Mouse (Mus musculus) layer of hippocampus, postnatal 36 days (tissue): ENCODE measurements around the gene Dnase2a. TPM values are rescaled to one million over a fixed set of nuclear protein-coding genes. Genes with fewer than 3 reads are reported as not detected.
A peak's percentile ranks its signal among the peaks of the same experiment; 100 is the strongest.

Experiments
- DNase-seq, 2 experiments: peaks; one replicate each; pipeline ENCODE4 v3.0.0; 2022
- total RNA-seq, 2 experiments: library from RNA; stranded (reverse); gene quantifications; 2 replicates each; pipeline ENCODE4 v1.2.3; 2021

Gene Dnase2a
- total RNA-seq, 2 experiments from 2014 or later: 3.2 to 3.9 TPM

DNA sequence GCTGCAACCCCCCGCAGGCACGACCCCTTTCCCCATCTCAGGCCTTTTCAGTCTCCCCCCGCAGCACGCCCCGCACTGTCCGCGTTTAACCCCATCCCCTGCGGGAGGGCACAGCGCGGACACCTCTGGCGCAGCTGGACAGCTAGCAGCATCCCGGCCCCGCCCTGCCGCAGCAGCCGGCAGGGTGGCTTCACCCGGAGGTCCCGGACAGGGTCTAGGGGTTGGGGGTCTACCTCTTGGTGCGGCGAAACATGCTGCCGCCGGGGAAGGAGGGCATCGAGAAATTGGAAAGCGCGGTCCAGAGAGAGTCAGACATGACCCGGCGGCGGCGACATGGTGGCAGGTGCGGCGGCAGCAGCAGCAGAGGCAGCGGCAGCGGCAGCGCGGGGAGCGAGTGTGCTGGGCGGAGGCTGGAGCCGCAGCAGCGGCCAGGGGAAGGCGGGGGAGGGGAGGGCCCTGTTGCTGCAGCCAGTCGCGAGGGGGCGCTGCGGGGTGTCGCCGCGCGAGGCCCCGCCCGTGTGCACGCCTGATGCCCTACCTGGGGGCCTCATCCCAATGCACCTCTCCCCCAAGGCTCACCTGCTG is 28.7 kb downstream of the Dnase2a start, which contains the start of gene Mast1:
Gene Mast1, minus strand, starts transcription at position 398 of the 585 bp plus-strand sequence.
- DNase-seq: peak; percentile 68 to 72

DNA sequence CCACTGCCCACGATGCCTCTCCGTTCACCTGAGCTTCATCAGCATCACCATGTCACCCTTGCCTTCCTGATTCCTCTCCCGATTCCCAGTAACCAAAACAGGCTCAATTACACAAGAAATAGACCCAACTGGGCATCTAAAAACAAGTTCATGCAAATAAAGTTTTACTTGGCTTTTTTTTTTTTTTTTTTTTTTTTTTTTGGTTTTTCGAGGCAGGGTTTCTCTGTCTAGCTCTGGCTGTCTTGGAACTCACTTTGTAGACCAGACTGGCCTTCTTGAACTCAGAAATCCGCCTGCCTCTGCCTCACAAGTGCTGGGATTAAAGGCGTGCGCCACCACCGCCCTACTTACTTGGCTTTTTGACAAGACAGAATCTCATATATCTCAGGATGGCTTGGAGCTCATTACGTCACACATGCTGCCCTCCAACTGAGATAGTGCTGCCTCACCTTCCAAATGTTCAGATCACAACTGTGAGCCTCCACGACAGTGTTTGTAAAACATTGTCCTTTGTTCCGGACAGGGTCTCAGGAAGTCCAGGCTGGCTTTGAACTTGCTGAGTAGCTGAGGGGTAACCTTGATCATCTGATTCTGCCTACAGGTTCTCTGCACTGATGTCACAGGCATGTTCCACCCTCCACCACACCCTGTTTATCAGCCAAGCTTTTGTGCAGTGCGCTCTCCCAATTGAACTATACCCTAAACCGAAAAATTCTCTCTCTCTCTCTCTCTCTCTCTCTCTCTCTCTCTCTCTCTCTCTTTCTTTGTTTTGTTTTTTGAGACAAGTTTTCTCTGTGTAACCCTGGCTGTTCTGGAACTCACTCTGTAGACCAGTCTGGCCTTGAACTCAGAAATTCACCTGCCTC is 29.5 kb downstream of the Dnase2a start:
- no peak for DNase-seq

DNA sequence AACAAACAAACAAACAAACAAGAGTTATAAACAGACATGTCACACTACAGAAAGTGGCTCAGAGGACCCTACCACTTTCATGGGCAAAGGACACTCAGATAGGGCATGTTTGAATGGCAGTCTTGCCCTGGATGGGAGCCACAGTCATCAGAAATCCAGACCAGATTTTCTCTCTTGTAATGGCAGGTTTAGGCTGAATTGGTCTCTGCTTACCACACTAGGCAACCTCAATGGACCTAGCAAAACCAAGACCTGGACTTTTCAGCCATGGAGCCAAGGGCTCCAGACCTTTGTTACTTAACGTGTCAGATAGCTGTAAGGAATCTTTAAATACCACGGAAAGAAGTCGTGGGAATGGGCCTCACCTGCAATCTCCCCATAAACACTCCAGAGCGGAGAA is 35.3 kb downstream of the Dnase2a start:
- no peak for DNase-seq

DNA sequence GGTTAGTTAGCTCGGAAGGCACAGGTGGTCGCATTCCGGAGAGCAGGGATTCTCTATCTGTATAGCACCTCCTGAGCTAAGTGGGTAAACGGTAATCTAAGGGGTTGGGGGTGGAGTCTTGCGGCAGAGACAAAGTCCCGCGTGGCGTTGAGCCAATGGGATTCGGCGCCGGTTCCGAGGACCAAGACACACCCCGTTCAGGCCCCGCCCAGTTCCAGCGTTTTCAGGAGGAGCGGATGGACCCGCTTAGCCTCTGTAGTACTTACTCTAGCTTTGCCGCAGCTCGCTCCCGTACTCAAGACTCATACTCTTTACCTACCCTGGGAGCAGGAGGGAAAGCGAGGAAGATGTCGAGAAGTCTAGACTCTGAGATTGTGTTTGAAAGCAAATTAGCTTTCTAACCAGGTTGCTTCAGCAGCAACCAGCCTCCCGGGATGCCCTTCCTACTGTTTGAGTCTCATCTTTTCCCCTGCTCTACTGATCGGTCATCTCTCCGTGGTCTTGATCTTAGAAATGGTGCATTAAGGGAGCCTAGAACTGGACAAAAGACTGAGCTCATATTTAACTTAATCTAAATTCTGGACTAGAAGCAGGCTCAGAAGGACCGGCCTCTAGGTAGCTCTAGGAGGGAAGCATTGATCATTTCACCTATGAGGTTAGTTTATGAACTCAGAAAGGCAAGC is 36.3 kb downstream of the Dnase2a start:
- peak; percentile 46 to 48 for DNase-seq

DNA sequence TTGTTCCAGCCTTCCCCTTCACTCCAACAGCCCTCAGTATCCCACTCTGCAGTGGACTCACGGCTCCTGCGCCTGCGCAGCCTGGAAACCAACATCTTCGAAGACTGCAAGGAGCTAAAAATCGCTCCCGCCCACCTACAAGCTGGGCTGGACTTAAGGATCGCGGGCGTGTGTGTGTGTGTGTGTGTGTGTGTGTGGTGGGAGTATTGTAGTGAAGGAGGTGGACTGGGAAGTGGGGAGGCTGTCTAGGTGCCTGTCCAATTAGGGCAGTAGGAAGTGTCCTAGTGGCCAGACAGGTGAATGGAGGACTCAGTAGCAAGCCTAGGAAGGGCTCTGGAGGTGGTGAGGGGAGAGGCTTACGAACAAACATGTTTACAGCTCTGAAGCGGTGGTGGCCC is 36.9 kb downstream of the Dnase2a start:
- peak; percentile 38 to 54 for DNase-seq

DNA sequence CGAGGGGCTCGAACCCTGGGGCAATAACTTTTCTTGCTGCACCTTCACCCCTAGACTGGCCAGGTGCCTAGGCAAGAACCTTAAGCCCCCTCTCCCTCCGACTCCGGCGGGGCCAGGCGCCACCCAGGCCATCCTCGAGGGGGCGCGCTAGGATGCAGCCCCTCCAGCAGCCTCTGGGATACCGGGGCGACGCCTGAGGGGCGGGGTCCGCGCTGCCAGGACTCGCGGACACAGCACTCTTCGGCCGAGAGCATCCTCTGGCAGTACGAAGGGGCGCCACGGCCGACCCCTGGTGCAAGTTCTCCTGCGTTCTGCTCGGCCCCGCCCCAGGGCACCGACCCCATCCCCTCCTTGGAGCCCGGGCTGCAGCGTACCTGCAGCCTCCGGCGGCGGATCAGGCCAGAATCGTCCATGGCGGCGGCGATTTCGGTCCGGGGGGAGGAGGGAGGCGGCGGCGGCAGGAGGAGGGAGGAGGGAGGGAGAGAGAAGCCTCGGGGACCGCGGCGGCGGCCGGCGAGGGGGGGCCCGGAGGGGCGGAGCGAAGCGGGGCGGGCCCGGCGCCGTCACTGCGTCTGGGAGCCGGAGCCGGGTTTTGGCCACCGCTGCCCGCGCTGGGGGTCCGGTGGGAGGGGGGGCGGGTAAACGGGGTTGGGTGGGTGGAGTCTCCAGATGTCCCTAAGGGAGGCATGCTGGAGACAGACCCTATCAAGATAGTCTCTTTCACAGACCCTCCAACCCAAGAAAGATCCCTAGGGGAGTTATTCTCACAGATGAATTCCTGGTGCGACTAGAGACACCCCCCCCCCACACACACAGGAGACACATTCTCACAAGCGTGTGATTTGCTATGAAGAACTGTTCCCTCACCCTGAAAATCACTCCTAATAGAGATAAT is 37.5 kb downstream of the Dnase2a start:
- DNase-seq: peak in 1 of 2 experiments; percentile 21

DNA sequence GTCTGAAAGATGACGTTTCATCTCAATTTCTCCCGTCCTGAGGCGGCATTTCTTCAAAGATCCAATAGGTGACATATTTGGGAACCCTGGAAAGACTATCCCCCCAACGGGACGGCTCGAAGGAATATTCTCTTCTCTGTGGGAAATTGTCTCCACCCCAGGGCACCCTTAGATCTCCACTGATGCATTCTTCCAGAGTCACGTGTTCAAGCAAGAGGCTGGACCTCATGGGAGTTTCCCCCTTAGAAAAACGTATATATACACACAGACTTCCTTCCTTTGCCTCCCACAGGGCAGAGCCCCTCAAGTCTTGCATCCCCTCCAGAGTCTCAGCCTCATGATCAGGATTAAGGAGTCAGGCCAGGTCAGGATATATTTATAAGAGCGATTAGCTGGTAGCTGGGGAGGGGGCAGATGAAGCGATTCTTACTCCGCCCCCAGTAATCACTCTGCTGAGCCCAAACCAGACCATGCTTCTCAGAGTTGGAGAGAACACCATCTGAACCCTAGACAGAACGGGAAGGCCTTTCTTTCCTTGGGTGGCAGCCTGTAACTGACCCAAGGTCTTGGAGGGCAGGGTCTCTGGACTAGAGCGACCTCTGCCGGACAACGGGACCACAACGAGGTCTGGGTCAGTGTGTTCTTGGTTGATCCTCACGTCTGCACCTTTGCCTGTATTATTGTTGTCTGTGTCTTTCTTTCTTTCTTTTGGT is 38.3 kb downstream of the Dnase2a start, which contains the start of gene Rtbdn:
Gene Rtbdn, plus strand, starts transcription at position 464 of the 713 bp plus-strand sequence.
- DNase-seq: no peak

DNA sequence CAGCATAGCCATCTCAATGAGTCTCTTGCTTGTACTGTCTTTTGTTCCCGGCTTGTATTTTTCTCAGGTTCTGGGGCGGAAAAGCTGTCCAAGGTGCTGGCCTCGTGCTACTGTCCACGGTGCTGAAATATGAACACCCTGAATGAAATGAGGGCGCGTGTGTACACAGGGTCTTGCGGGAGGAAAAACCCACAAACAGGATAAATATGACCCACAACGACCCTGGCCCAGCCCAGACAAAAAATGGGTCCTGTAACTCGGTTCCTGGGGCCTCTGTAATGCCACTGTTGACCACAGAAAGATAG is 38.8 kb downstream of the Dnase2a start:
- no peak for DNase-seq

DNA sequence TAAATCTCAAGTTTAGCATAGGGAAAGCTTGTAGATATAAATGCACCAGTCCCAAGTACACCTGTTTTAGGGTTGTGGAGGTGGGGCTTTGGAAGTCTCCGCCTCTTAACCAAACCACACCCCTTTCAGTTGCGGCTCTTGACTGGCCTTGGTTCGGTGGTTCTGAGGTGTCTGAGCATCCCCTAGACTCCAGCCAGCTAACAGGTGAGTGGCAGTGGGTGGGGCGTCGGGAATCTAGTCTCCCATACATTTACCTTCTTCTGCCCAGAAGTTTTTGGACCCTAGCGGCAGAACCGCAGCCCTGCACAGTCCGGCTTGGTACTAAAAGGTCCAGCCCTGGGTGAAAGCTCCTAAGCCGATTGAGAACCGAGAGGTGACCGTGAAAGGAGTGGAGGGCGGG is 41.4 kb downstream of the Dnase2a start:
- no peak for DNase-seq

DNA sequence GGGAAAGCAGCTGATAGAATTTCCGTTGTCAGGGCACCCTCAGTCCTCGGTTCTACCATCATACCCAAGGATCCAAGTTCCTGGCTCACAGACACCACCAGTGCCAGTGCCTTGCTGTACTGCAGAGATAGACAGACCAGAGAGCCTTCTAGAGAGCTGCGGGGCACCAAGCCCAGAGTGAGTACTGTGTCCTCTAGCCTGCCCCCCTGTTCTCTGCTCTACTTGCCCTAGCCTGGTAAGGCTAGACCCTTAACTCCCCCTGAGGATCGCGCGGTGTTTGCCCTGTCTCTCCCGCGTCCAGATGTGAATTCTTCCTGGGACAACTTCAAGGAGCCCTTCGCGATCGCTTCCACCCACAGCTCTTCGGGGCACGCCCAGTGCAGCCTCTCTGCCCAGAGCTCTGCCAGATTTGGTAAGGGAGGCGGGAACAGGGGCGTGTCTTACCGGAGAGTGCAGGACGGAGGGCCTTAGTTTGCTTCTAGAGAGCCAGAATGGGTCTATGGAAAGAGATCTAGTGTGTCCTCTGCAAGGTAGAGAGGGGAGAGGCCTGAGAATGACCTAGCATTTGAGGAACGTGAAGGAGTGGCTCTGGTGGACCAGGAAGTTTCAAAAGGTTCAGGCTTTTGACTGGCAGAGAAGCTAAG is 44.4 kb downstream of the Dnase2a start:
- DNase-seq: no peak

DNA sequence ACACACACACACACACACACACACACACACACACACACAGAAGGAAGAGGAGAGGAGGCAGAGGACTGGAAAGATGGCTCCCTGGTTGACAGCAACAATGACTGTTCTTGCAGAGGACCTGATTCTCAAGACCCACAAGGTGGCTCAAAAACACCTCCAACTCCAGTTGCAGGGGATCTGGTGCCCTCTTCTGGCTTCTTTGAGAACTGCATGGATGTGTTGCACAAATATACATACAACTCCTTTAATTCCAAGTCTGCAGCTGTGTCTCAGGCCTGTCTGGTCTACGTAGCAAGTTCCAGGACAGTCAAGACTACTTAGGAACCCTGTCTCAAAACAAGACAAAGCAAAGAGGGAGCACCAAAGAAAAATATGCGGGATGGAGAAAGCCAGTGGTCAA is 48.4 kb downstream of the Dnase2a start:
- peak in 1 of 2 experiments; percentile 31 for DNase-seq

DNA sequence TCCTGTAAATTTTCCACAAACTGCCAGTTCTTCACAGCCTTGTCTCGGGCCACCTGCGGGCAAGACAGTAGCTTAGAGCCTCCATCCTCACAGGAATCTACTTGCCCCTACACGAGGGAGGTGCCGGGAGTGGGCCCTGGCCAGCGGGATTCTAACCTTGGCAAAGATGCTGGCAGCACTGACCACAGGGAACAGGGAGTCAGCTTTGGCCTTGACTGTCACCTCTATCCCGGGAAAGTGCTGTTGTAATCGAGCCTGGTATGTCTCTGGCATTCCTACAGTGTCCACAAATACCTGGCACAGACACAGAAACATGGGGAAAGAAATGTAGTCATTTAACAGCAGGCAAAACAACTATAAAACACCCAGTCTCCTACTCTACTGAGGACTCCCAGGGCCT is 51.5 kb downstream of the Dnase2a start:
- DNase-seq: no peak

DNA sequence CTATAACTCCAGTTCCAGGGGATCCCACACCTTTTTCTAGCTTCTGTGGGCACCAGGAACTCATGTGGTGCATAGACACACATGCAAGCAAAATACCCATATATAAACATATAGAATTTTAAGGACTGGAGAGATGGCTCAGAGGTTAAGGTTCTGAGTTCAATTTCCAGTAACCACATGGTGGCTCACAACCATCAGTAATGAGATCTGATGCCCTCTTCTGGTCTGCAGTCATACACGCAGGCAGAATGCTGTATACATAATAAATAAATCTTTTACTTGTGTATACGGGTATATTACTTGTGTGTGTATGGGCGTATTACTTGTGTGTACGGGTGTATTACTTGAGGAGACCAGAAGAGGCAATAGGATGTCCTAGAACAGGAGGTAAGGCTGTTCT is 55.6 kb downstream of the Dnase2a start:
- DNase-seq: no peak

DNA sequence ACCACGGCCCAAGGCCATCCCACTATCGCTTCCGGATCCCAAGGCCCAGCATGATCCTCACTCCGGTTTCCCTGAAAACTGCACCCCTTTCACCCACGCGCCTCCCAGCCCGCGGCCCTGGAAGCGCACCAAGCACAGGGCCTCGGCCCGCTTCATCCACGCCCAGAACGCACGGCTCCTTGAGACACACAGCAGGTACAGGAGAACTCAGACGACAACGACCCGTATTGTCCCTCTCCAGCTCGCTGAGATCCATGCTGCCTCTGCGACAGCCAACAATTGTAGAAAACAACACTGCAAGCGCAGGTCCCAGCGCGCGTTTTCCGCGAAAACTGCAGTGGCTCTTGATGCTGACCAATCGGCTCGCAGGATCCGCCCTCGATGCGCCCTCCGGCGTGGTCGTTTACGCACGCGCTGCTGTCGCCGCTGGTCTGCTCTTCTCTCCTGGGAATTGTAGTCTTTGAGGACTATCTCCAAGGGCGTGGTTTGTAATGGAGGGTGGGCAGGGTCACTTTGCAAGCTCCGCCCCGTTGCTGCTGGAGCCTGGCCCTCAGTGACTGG is 57.5 kb downstream of the Dnase2a start:
- DNase-seq: peak; percentile 89 to 94

DNA sequence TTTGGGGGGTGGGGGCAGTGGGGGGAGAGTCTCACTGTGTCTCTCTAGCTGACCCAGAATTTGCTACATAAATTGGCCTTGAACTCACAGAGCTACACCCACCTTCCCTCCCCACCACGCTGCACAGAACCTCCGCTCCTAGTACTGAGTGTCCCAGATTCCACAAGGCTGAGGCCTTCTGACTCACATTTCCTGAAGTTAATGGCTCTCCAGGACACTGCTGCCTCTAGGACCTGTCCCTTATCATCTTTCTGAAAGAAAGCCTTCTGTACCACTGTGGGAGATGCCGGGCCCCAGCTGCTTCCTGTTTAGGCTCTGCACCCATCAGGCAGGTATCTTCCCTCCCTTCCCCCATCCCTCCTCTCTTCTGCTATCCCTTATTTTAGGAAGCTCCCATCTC is 58.2 kb downstream of the Dnase2a start:
- DNase-seq: no peak

DNA sequence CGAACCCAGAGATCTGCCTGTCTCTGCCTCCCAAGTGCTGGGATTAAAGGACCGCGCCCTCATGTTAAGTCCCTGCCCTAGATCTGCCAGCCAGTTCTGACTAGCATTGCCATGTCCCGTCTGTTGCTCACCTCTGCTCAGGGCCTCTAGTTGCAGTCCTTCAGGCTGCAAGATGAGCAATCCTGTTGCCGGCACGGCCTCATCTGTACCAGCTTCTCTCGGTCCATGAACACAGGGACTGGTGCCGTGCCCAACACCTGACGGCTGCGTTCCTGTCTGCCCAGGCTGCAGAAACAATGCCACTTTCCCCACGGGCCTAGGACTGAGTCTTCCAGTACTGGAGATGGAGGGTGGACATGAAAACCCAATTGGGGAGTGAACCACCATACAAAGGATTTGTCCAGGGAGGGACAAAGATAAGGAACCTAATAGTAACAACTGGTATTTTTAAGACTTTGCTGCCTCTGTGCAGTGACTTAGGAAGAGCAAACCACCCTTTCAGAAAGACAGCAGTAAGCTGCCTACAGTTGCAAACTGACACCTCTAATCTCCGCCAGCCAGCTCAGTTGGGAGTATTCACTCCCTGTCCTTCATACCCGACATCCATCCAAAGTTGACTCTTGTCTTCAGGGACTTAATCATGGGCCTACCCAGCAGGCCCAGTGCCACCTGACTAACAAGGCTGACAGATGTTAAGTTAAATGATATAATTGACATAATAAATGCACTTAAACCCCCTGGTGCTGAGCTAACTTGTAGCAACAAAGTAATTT is 59.4 kb downstream of the Dnase2a start:
- no peak for DNase-seq

DNA sequence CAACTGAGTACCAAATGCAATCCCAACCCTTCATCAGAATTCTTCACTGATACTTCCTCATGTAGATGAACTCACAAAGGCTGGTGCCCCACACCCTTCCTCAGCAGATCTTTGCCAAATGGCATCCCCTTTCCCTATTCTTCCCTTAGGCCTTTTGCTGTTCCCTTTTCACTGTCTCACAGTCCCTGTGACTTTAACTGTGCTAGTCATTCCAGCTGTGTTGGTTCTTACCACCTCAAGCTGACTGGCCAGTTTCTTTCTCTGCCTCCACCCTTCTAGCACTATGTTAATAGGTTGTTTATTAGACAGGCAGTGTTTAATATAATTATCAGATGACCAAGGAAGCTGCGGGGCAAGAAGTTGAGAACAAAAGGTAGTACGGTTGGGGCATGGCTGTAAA is 60.3 kb downstream of the Dnase2a start:
- no peak for DNase-seq

DNA sequence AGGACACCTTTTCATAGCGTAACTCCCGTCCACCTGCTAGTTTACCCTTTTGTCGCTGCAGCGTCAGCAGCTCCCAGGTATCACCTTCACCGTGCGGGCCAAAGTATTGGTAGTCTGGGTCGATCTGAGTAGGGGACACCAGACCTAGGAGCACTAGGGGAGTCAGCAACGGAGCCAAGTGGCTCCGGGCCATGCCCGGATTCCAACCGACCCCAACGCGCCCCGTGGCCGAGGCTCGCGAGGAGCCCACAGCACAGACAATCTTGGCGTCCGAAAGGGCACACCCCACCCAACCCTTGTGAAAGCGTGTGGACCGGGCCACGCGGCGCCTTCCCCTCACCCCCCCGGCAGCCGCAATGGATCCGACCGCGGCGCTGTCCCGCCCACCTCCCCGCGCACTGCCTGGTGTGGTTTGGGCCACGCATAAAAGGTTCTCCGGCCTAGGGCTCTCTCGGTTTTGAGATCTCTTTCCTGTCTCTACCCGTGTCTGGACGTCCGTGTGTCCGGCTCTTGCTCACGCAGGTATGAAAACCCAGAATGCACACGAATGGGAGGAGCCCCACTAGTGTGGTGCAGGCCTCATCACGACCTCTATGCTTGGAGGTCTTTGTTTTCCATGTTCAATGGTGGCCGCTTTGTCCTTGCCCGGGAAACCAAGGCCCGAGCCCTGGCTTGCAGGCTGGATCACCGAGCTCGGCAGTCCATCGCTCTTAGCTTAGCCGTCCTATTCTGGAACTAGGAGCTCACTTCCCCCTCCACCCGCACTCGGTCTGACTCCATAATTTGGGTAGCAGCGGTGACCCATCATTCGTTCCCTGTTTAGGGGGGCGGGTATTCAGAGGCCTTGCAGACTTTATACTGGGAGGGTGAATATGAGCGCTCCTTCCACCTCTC is 61.1 kb downstream of the Dnase2a start, which contains the start of the genes Gm49661, Prdx2 and Rnaseh2a:
Gene Gm49661, minus strand, starts transcription at position 193 of the 894 bp plus-strand sequence.
Gene Prdx2, plus strand, starts transcription at position 347 of the 894 bp plus-strand sequence.
Gene Rnaseh2a, minus strand, starts transcription at position 527 of the 894 bp plus-strand sequence.
- DNase-seq: peak in 1 of 2 experiments; percentile 69
